Mouse (Mus musculus): ENCODE results near the gene Cacna2d2.

The Cacna2d2 gene

GRCm38 (mm10) chr9:107541474-107542351 is 142.3 kb downstream of the Cacna2d2 start, which contains the start of the genes Cyb561d2 and Nprl2:
Gene Cyb561d2, minus strand, starts transcription at chr9:107542193.
Gene Nprl2, plus strand, starts transcription at chr9:107542226.
- DNase-seq: peak; percentile 96

- no peak for DNase-seq
Measured at GRCm38 (mm10) chr9:107542352-107542686, 142.9 kb downstream of the Cacna2d2 start.

GRCm38 (mm10) chr9:107542721-107543120 is 143.3 kb downstream of the Cacna2d2 start:
- DNase-seq: no peak

GRCm38 (mm10) chr9:107543299-107543698 is 143.9 kb downstream of the Cacna2d2 start:
- DNase-seq: no peak

GRCm38 (mm10) chr9:107544196-107544700 is 144.8 kb downstream of the Cacna2d2 start:
- DNase-seq: no peak

- DNase-seq: no peak
Measured at GRCm38 (mm10) chr9:107544729-107545128, 145.3 kb downstream of the Cacna2d2 start.

- no peak for DNase-seq
Measured at GRCm38 (mm10) chr9:107545199-107545598, 145.8 kb downstream of the Cacna2d2 start.

GRCm38 (mm10) chr9:107545602-107546001 is 146.2 kb downstream of the Cacna2d2 start:
- DNase-seq: peak; percentile 86

GRCm38 (mm10) chr9:107547026-107547425 is 147.6 kb downstream of the Cacna2d2 start, which contains the start of gene Zmynd10:
Gene Zmynd10, plus strand, starts transcription at chr9:107547298.
- peak; percentile 96 for DNase-seq

GRCm38 (mm10) chr9:107547957-107548356 is 148.5 kb downstream of the Cacna2d2 start:
- no peak for DNase-seq

- DNase-seq: no peak
Measured at GRCm38 (mm10) chr9:107548820-107549219, 149.4 kb downstream of the Cacna2d2 start.

GRCm38 (mm10) chr9:107549297-107550074 is 150.1 kb downstream of the Cacna2d2 start:
- DNase-seq: no peak

GRCm38 (mm10) chr9:107550491-107551116 is 151.2 kb downstream of the Cacna2d2 start:
- DNase-seq: peak; percentile 75

GRCm38 (mm10) chr9:107551117-107551889 is 151.9 kb downstream of the Cacna2d2 start, which contains the start of gene Rassf1:
Gene Rassf1, plus strand, starts transcription at chr9:107551555.
- peak; percentile 87 for DNase-seq

GRCm38 (mm10) chr9:107551890-107552355 is 152.5 kb downstream of the Cacna2d2 start:
- DNase-seq: peak; percentile 41

GRCm38 (mm10) chr9:107552690-107553393 is 153.4 kb downstream of the Cacna2d2 start:
- DNase-seq: no peak

- DNase-seq: peak; percentile 69
Measured at GRCm38 (mm10) chr9:107553541-107554318, 154.3 kb downstream of the Cacna2d2 start.

GRCm38 (mm10) chr9:107554319-107554825 is 155.0 kb downstream of the Cacna2d2 start:
- DNase-seq: peak; percentile 98

GRCm38 (mm10) chr9:107555031-107555457 is 155.6 kb downstream of the Cacna2d2 start:
- DNase-seq: peak; percentile 82

- no peak for DNase-seq
Measured at GRCm38 (mm10) chr9:107555701-107556100, 156.3 kb downstream of the Cacna2d2 start.
